Mouse (Mus musculus): ENCODE measurements around the gene Tdo2. TPM values are rescaled to one million over a fixed set of nuclear protein-coding genes. Genes with fewer than 3 reads are reported as not detected.

Gene Tdo2
- total RNA-seq, 2 experiments from 2014 or later: 17.0 to 17.5 TPM

- no peak for DNase-seq
Measured at GRCm38 (mm10) chr3:81942341-81942740, 33.7 kb downstream of the Tdo2 start.

- no peak for DNase-seq
Measured at GRCm38 (mm10) chr3:81938924-81939323, 37.1 kb downstream of the Tdo2 start.

- DNase-seq: no peak
Measured at GRCm38 (mm10) chr3:81933348-81933747, 42.7 kb downstream of the Tdo2 start.

- peak; percentile 80 to 85 for DNase-seq
Measured at GRCm38 (mm10) chr3:81932141-81933101, 43.6 kb downstream of the Tdo2 start, which contains the start of gene Ctso. Gene Ctso, plus strand, starts transcription at chr3:81932601.

GRCm38 (mm10) chr3:81931695-81932094 lies 44.3 kb downstream of the Tdo2 start:
- no peak for DNase-seq

- DNase-seq: no peak
Measured at GRCm38 (mm10) chr3:81929073-81929472, 46.9 kb downstream of the Tdo2 start.

- no peak for DNase-seq
Measured at GRCm38 (mm10) chr3:81926764-81927325, 49.2 kb downstream of the Tdo2 start.

- no peak for DNase-seq
Measured at GRCm38 (mm10) chr3:81925856-81926255, 50.1 kb downstream of the Tdo2 start.

- peak in 1 of 2 experiments; percentile 51 for DNase-seq
Measured at GRCm38 (mm10) chr3:81924931-81925330, 51.1 kb downstream of the Tdo2 start.

GRCm38 (mm10) chr3:81922910-81923309 lies 53.1 kb downstream of the Tdo2 start:
- no peak for DNase-seq

- no peak for DNase-seq
Measured at GRCm38 (mm10) chr3:81919681-81920080, 56.3 kb downstream of the Tdo2 start.

- no peak for DNase-seq
Measured at GRCm38 (mm10) chr3:81918215-81918614, 57.8 kb downstream of the Tdo2 start.

GRCm38 (mm10) chr3:81917354-81917935 lies 58.6 kb downstream of the Tdo2 start:
- no peak for DNase-seq

GRCm38 (mm10) chr3:81916030-81916686 lies 59.8 kb downstream of the Tdo2 start:
- no peak for DNase-seq

- no peak for DNase-seq
Measured at GRCm38 (mm10) chr3:81910286-81911036, 65.5 kb downstream of the Tdo2 start.

Other genes starting within 250 kb of the Tdo2 start
- gene Ctso, start 43.6 kb downstream of the Tdo2 start, total RNA-seq (2021): 10 to 100 TPM; 15.4 to 18.0 TPM
- not detected for gene Asic5, start 6.1 kb upstream of the Tdo2 start, total RNA-seq (2021)
- 100 to 1,000 TPM; 105 to 112 TPM for gene Gucy1b1, start 98.5 kb upstream of the Tdo2 start, total RNA-seq (2021)
- gene Gucy1a1, start 169.6 kb upstream of the Tdo2 start, total RNA-seq (2021): 10 to 100 TPM; 17.1 to 18.1 TPM

All from layer of hippocampus, postnatal 36 days (tissue).